Mouse (Mus musculus) cerebellum, adult 2 months (tissue): Measurements from ENCODE around the gene Tbcel.

Experiments used
- CTCF ChIP-seq: fragments of 200-500 bp; IDR thresholded peaks from 2 replicates; pipeline ENCODE4 v1.5.1; 2011; ENCODE audit warnings: low read depth, mild to moderate bottlenecking, control low read depth, low read length, moderate library complexity, borderline replicate concordance; ENCODE audit not compliant: insufficient read depth
- POLR2A ChIP-seq: fragments of 200-500 bp; IDR thresholded peaks from 2 replicates; pipeline ENCODE4 v1.6.1; 2011; ENCODE audit warnings: low read length, control low read depth, borderline replicate concordance; ENCODE audit not compliant: insufficient read depth

DNA sequence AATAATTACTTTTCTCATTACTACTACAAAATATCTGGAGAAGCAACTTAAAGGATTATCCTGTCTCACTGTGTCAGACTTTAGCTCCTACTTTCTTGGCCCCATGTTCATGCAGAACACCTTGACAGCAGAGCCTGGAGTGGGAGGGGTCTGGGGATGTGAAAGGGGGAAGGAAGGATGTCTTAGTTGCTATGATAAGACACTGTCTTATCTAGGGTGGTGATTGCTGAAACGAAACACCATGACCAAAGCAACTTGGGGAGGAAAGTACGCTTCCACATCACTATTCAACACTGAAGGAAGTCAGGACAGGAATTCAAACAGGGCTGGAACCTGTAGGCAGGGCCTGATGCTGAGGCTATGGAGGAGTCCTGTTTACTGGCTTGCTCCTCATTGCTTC lies 11.3 kb downstream of the Tbcel start:
- no peak for TF ChIP-seq POLR2A
- TF ChIP-seq CTCF, result no peak
